Mouse (Mus musculus): ENCODE data around the gene Tubgcp5. TPM values are rescaled to one million over a fixed set of nuclear protein-coding genes. Genes with fewer than 3 reads are reported as not detected.

The Tubgcp5 gene
- total and polyA plus RNA-seq, 3 experiments, result 13.0 to 28.8 (median 24.1) TPM

DNA sequence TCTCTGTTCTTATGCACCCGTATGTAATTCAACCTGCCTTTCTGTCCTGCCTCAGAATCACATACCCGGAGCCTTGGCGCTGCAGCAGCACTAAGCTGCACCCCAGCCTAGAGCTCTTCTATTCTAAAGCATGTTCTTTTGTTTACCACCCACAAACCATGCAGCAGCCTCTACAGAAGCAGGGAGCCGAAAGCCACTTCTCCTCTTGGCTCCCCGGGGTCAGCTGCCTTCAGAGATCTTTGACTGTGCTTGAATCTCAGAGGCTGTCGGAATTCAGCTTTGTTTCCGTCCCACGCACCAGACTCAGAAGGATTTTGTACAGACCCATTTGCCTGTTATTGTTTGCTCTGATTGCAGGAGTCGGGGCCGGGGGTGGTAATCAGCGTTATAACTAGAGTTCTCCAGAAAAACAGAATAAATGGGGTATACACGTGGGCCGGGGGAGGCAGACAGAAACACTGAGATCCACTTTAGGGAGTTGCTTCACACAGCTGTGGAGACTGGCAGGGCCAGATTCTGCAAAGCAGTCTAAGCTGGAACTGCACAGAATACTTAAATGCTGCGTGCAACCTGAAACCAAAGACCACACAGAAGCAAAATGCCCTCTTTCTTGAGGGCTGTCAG, 56.1 kb downstream of the Tubgcp5 start:
- Histone ChIP-seq H3K9ac (ENCODE audit: insufficient read depth, low read depth) (no peak overlapping the region), H3K9me3 (replicated peaks; ENCODE audit: low read length) (no peaks in the 10 kb centered on the region), H3K27ac (ENCODE audit: insufficient read depth, low read depth) (no peak overlapping the region), H3K36me3 (replicated peaks in 1 of 2; ENCODE audit: control insufficient read depth in 1 of 2, insufficient read depth in 1 of 2, low read length in 1 of 2) (peaks cover 0 to 7% of the 10 kb centered on the region in 2 experiments), H3K4me3 (replicated peaks in 1 of 3; ENCODE audit: low read depth in 2 of 3, low read length in 2 of 3, poor library complexity in 1 of 3) (no peak overlapping the region), H3K27me3 (replicated peaks) (no peaks in the 10 kb centered on the region), H3K79me2 (replicated peaks; ENCODE audit: control insufficient read depth, extremely low read depth, insufficient read depth, poor library complexity, severe bottlenecking) (peaks cover 14% of the 10 kb centered on the region; the same call in 1 of the 2 replicates), H3K4me2 (ENCODE audit: insufficient read depth, low read depth, poor library complexity, severe bottlenecking) (no peak overlapping the region), H3K4me1 (ENCODE audit: control insufficient read depth in 1 of 2, insufficient read depth in 2 of 2) (peaks cover 3 to 76% of the 10 kb centered on the region in 2 experiments; a peak in 3 of 4 replicates)
- no peak for DNase-seq (ENCODE audit: extremely low read depth)
- no peak for TF ChIP-seq KAT2A (IDR thresholded peaks at IDR 0.05; ENCODE audit: insufficient replicate concordance, low read length)
- no peak for TF ChIP-seq NELFE (IDR thresholded peaks at IDR 0.05; ENCODE audit: low read depth, low read length)
- no peak for TF ChIP-seq IRF4 (IDR thresholded peaks at IDR 0.05; ENCODE audit: low read depth, low read length)
- TF ChIP-seq JUND (conservative IDR thresholded peaks at IDR 0.05; ENCODE audit: low read depth, low read length), result no peak
- no peak for TF ChIP-seq ZMIZ1 (IDR thresholded peaks at IDR 0.05; ENCODE audit: low read depth, low read length)
- no peak for TF ChIP-seq NRF1 (IDR thresholded peaks at IDR 0.05; ENCODE audit: low read depth, low read length)
- TF ChIP-seq BHLHE40 (IDR thresholded peaks at IDR 0.05; ENCODE audit: low read depth, low read length), result no peak
- TF ChIP-seq MAX (IDR thresholded peaks at IDR 0.05; ENCODE audit: low read length), result no peak
- TF ChIP-seq HCFC1 (IDR thresholded peaks at IDR 0.05; ENCODE audit: low read depth, low read length), result no peak
- no peak for TF ChIP-seq SIN3A (IDR thresholded peaks at IDR 0.05; ENCODE audit: low read length)
- TF ChIP-seq RCOR1 (conservative IDR thresholded peaks at IDR 0.05; ENCODE audit: low read depth, low read length), result no peak
- no peak for TF ChIP-seq CTCF (conservative IDR thresholded peaks at IDR 0.05 in 1 of 2, IDR thresholded peaks at IDR 0.05 in 1 of 2; ENCODE audit: low read depth in 2 of 2, low read length in 2 of 2)
- no peak for TF ChIP-seq MXI1 (IDR thresholded peaks at IDR 0.05; ENCODE audit: low read depth, low read length)
- in situ Hi-C loops (cut with MboI; ENCODE audit: low pct_ligation_motif_present, low pct_unique_long_range_greater_than_20kb, low sequenced_read_pairs), result no loop called here
- dilution Hi-C loops (cut with MboI; ENCODE audit: extremely low pct_ligation_motif_present, extremely low pct_unique_long_range_greater_than_20kb, low sequenced_read_pairs), result no loop called here

DNA sequence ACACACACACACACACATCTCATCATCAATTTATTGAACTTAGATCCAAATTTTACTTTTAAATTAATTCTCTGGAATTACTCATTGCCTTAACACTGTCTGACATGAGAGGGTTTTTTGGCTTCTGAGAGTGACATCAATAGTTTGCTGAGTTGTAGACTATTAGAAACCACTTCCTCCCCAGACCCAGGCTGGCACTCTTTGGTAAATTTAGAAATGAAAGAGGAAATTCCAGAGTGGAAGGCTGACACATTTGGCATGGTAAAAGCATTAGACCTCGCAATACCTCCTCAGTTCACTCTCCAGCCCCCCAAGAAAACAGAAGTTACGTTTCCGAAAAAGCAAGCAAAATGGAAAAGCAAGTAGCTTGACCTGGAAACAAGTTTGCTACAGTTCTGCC, 58.8 kb downstream of the Tubgcp5 start:
- Histone ChIP-seq H3K9me3 (replicated peaks; ENCODE audit: low read length) (no peaks in the 10 kb centered on the region), H3K9ac (ENCODE audit: insufficient read depth, low read depth) (no peak overlapping the region), H3K36me3 (replicated peaks in 1 of 2; ENCODE audit: control insufficient read depth in 1 of 2, insufficient read depth in 1 of 2, low read length in 1 of 2) (peaks cover 0 to 7% of the 10 kb centered on the region in 2 experiments), H3K4me1 (ENCODE audit: control insufficient read depth in 1 of 2, insufficient read depth in 2 of 2) (peaks cover 7 to 79% of the 10 kb centered on the region in 2 experiments; a peak in 3 of 4 replicates), H3K4me3 (replicated peaks in 1 of 3; ENCODE audit: low read depth in 2 of 3, low read length in 2 of 3, poor library complexity in 1 of 3) (no peak overlapping the region), H3K79me2 (replicated peaks; ENCODE audit: control insufficient read depth, extremely low read depth, insufficient read depth, poor library complexity, severe bottlenecking) (peaks cover 14% of the 10 kb centered on the region; the same call in 1 of the 2 replicates), H3K27me3 (replicated peaks) (no peaks in the 10 kb centered on the region), H3K4me2 (ENCODE audit: insufficient read depth, low read depth, poor library complexity, severe bottlenecking) (no peak overlapping the region), H3K27ac (ENCODE audit: insufficient read depth, low read depth) (no peak overlapping the region)
- in situ Hi-C loops (cut with MboI; ENCODE audit: low pct_ligation_motif_present, low pct_unique_long_range_greater_than_20kb, low sequenced_read_pairs) (no loop called here), dilution Hi-C loops (cut with MboI; ENCODE audit: extremely low pct_ligation_motif_present, extremely low pct_unique_long_range_greater_than_20kb, low sequenced_read_pairs) (no loop called here)
- DNase-seq (ENCODE audit: extremely low read depth), result no peak
- 0 out of 2 replicates have a peak, but pooled peaks have one; percentile 27 for TF ChIP-seq CHD2 (IDR thresholded peaks at IDR 0.05; ENCODE audit: low read length)
- TF ChIP-seq IRF4 (IDR thresholded peaks at IDR 0.05; ENCODE audit: low read depth, low read length), result peak; percentile 21; the same call in 1 of the 2 replicates
- 0 out of 2 replicates have a peak, but pooled peaks have one; percentile 23 for TF ChIP-seq RCOR1 (conservative IDR thresholded peaks at IDR 0.05; ENCODE audit: low read depth, low read length)
- TF ChIP-seq MAFK (IDR thresholded peaks at IDR 0.05; ENCODE audit: insufficient replicate concordance, low read length), result no peak; the same call in 1 of the 2 replicates
- peak; percentile 79 for TF ChIP-seq MEF2A (IDR thresholded peaks at IDR 0.05; ENCODE audit: borderline replicate concordance, low read depth, low read length)
- 0 out of 2 replicates have a peak, but pooled peaks have one; percentile 17 for TF ChIP-seq JUND (conservative IDR thresholded peaks at IDR 0.05; ENCODE audit: low read depth, low read length)
- peak; percentile 59; the same call in 1 of the 2 replicates for TF ChIP-seq ETS1 (conservative IDR thresholded peaks at IDR 0.05; ENCODE audit: low read depth, low read length)
- TF ChIP-seq USF1 (IDR thresholded peaks at IDR 0.05; ENCODE audit: low read depth, low read length), result no peak
- TF ChIP-seq RAD21 (IDR thresholded peaks at IDR 0.05; ENCODE audit: low read depth, low read length), result no peak
- 0 out of 2 replicates have a peak, but pooled peaks have one; percentile 35 for TF ChIP-seq BHLHE40 (IDR thresholded peaks at IDR 0.05; ENCODE audit: low read depth, low read length)
- TF ChIP-seq SIN3A (IDR thresholded peaks at IDR 0.05; ENCODE audit: low read length), result no peak
- TF ChIP-seq PAX5 (IDR thresholded peaks at IDR 0.05; ENCODE audit: low read length), result no peak

Data from CH12.LX (cell line).